Mouse (Mus musculus) limb, embryonic 14.5 days (tissue): ENCODE measurements around the gene Jaml. TPM values are rescaled to one million over a fixed set of nuclear protein-coding genes. Genes with fewer than 3 reads are reported as not detected.

Experiments
- ATAC-seq: fragments of 200-750 bp; cut with Nextera tagmentation; 2 replicates; pipeline ENCODE4 v1.8.0; 2017; ENCODE audit warnings: low read depth, moderate number of reproducible peaks, moderate TSS enrichment; ENCODE audit not compliant: low FRiP score
- DNase-seq: peaks from one replicate; pipeline ENCODE4 v3.0.0-alpha.2; 2015; ENCODE audit warnings: low spot score
- H3K27ac ChIP-seq: fragments of 300-500 bp; sonication (generic); replicated peaks from 2 replicates; pipeline ENCODE4 v1.5.1; 2014; ENCODE audit warnings: low read depth, mild to moderate bottlenecking, low read length, moderate library complexity, mixed read lengths
- H3K27me3 ChIP-seq: fragments of 300-500 bp; sonication (generic); 2 replicates; pipeline ENCODE4 v1.6.1; 2014; ENCODE audit warnings: low read length, mixed read lengths; ENCODE audit not compliant: control insufficient read depth, insufficient read depth
- H3K36me3 ChIP-seq: fragments of 300-500 bp; sonication (generic); 2 replicates; pipeline ENCODE4 v1.6.1; 2014; ENCODE audit warnings: mild to moderate bottlenecking, low read length, moderate library complexity, mixed read lengths; ENCODE audit not compliant: control insufficient read depth, insufficient read depth
- H3K4me1 ChIP-seq: fragments of 300-500 bp; sonication (generic); 2 replicates; pipeline ENCODE4 v1.6.1; 2014; ENCODE audit warnings: antibody characterized with exemption, low read length, mixed read lengths; ENCODE audit not compliant: control insufficient read depth, insufficient read depth
- H3K4me2 ChIP-seq: fragments of 300-500 bp; sonication (generic); replicated peaks from 2 replicates; pipeline ENCODE4 v1.6.1; 2014; ENCODE audit warnings: low read depth, mild to moderate bottlenecking, low read length, moderate library complexity; ENCODE audit not compliant: severe bottlenecking
- H3K4me3 ChIP-seq: fragments of 300-500 bp; sonication (generic); replicated peaks from 2 replicates; pipeline ENCODE4 v1.5.1; 2014; ENCODE audit warnings: low read length
- H3K9ac ChIP-seq: fragments of 300-500 bp; sonication (generic); 2 replicates; pipeline ENCODE4 v1.6.1; 2014; ENCODE audit warnings: mild to moderate bottlenecking, low read depth, low read length, moderate library complexity; ENCODE audit not compliant: severe bottlenecking
- H3K9me3 ChIP-seq: fragments of 300-500 bp; sonication (generic); 2 replicates; pipeline ENCODE4 v1.6.1; 2016; ENCODE audit warnings: low read length; ENCODE audit not compliant: control insufficient read depth
- POLR2A ChIP-seq: fragments of 200-500 bp; IDR thresholded peaks from 2 replicates; pipeline ENCODE4 v1.8.0; 2012; ENCODE audit warnings: inconsistent platforms, mild to moderate bottlenecking, moderate library complexity, borderline replicate concordance; ENCODE audit not compliant: insufficient read depth, insufficient read length; ENCODE audit errors: extremely low read depth
- WGBS: fragments of 180-500 bp; shearing (Covaris S2); extraction: QIAGEN DNeasy Blood & Tissue Kit; methylation state at CpG from one replicate; pipeline ENCODE4 v1.1.7; 2014; 5-methylcytosine and 5-hydroxymethylcytosine counted together
- polyA plus RNA-seq, 2 experiments: library from polyadenylated mRNA; depleted of rRNA in 1 of 2; stranded (reverse) in 1 of 2; unstranded in 1 of 2; fragments of >200 nt; fragmentation: Nextera tagmentation in 1 of 2; extraction: Ambion mirVana in 1 of 2; gene quantifications; 2 replicates each; pipeline versions ENCODE4 v1.2.1 to v1.2.3; 2012 to 2014

The Jaml gene
- polyA plus RNA-seq, 2 experiments: 0.28 to 0.43 TPM

GRCm38 (mm10) chr9:45118552-45118951 lies 39.6 kb downstream of the Jaml start:
- 15% methylated on average over 10 of the region's 10 CpGs for WGBS
- Histone ChIP-seq H3K27ac (peak overlapping the region; percentile 55; the same call in 1 of the 2 replicates), H3K9me3 (no peaks in the 10 kb centered on the region), H3K4me2 (peak overlapping the region; percentile 82), H3K36me3 (no peaks in the 10 kb centered on the region), H3K27me3 (no peaks in the 10 kb centered on the region), H3K4me1 (peaks cover 28% of the 10 kb centered on the region), H3K4me3 (peak overlapping the region; percentile 83), H3K9ac (peak overlapping the region; percentile 81)
- ATAC-seq (no peak), DNase-seq (no peak)
- TF ChIP-seq POLR2A: no peak

GRCm38 (mm10) chr9:45119316-45119953 lies 40.5 kb downstream of the Jaml start:
- no peak for TF ChIP-seq POLR2A
- Histone ChIP-seq H3K27me3 (no peaks in the 10 kb centered on the region), H3K27ac (no peak overlapping the region), H3K36me3 (no peaks in the 10 kb centered on the region), H3K9me3 (no peaks in the 10 kb centered on the region), H3K4me3 (peak overlapping the region; percentile 83; the same call in 1 of the 2 replicates), H3K4me1 (peaks cover 28% of the 10 kb centered on the region), H3K4me2 (peak overlapping the region; percentile 82), H3K9ac (no peak overlapping the region)
- DNase-seq (no peak), ATAC-seq (no peak)
- 93% methylated on average over 8 of the region's 8 CpGs for WGBS

GRCm38 (mm10) chr9:45119954-45120530 lies 41.1 kb downstream of the Jaml start:
- Histone ChIP-seq H3K9ac (no peak overlapping the region), H3K36me3 (no peaks in the 10 kb centered on the region), H3K4me2 (no peak overlapping the region), H3K9me3 (no peaks in the 10 kb centered on the region), H3K4me1 (peaks cover 28% of the 10 kb centered on the region), H3K27me3 (no peaks in the 10 kb centered on the region), H3K4me3 (no peak overlapping the region), H3K27ac (no peak overlapping the region)
- DNase-seq (no peak), ATAC-seq (no peak)
- WGBS: 89% methylated on average over 14 of the region's 14 CpGs
- TF ChIP-seq POLR2A: no peak

DNA sequence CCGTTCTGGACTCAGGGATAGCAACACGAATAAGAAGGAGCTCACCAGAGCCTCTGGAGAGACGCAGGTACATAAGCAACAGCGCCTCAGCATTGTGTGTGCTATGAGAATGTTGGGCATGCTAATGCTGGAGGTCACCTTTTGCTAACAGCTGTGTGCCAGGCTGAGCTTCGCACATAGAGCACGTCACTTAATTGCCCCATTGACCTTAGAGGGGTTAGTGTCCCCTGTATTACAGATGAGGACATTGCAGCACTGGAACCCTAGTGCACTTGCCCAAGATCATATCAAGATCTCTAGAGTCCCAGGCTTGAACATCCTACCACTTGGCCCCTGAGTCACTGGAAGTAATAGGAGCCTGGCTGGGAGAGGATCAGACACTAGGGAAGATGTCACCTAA lies 41.6 kb downstream of the Jaml start:
- no peak for TF ChIP-seq POLR2A
- no peak overlapping the region for H3K9ac ChIP-seq
- peaks cover 5% of the 10 kb centered on the region; the same call in 1 of the 2 replicates for H3K36me3 ChIP-seq
- no peak overlapping the region for H3K4me2 ChIP-seq
- DNase-seq (no peak), ATAC-seq (no peak)
- no peaks in the 10 kb centered on the region for H3K27me3 ChIP-seq
- 80% methylated on average over 6 of the region's 6 CpGs for WGBS
- no peaks in the 10 kb centered on the region for H3K9me3 ChIP-seq
- H3K27ac ChIP-seq: no peak overlapping the region
- no peak overlapping the region for H3K4me3 ChIP-seq
- H3K4me1 ChIP-seq: peaks cover 25% of the 10 kb centered on the region

GRCm38 (mm10) chr9:45121001-45121400 lies 42.0 kb downstream of the Jaml start:
- no peak for TF ChIP-seq POLR2A
- 49% methylated on average over 6 of the region's 6 CpGs for WGBS
- peaks cover 23% of the 10 kb centered on the region for H3K4me1 ChIP-seq
- ATAC-seq (no peak), DNase-seq (no peak)
- H3K9me3 ChIP-seq: no peaks in the 10 kb centered on the region
- H3K27me3 ChIP-seq: no peaks in the 10 kb centered on the region
- H3K4me3 ChIP-seq: no peak overlapping the region
- H3K9ac ChIP-seq: no peak overlapping the region
- H3K4me2 ChIP-seq: no peak overlapping the region
- H3K27ac ChIP-seq: no peak overlapping the region
- H3K36me3 ChIP-seq: peaks cover 9% of the 10 kb centered on the region
